Mouse (Mus musculus) kidney, adult 18-20 months (tissue): ENCODE measurements around the gene Adamtsl1.

Source experiments
- DNase-seq: peaks from one replicate; pipeline ENCODE4 v3.0.0; 2021

Adamtsl1 gene

DNA sequence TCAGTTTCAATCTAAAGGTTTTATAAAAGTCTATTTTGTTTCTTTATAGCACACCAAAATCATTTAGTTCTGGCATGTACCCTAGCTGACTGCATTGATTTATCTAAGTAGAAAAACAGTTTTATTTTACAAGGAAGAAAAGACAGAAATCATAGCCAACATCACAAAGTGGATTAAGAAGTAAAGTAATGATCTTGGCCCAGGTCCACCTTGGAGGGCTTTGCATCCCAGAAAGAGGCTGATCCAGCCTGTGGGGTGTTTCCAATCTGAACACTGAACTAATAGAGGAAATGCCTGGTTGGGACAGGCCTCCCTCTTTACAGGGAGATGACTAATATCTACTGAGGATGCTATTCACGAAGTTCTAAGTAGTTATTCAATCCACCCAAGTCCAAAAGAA is 163.6 kb downstream of the Adamtsl1 start:
- no peak for DNase-seq

DNA sequence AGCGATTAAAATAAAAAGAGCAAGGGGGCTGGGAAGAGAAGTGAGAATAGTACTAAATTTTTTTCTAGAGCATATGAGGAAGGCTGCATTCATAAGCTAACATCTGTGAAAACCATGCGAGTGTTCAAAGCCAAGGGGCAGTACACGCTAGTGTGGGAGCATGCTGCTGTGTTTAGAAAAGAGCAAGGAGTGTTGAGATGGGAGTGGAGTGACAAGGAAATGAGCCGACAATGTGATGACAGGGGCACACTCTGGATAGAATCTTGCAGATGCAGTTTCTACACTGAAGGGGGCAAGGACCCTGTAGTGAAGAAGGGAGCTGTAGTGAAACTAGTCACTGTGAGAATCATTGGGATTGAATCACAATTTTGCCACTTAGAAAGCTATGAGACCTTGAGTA is 172.2 kb downstream of the Adamtsl1 start:
- no peak for DNase-seq

DNA sequence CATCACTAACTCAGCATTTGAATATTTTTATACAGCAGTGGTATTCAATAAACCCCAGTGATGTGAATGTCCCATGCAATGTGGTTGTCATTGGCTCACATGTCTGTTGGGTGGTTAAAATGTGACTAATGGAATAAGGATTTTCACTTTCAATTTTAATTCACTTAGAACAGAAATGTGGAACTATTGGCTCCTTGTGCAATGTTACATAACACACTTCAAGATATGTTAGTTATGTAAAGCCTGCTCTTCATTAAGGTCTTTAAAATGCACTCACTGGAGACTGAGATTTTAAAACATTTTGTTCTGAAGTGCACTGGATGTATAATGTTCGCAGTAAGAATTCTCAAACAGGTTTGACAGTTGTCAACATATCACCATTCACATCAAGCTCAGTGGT is 181.3 kb downstream of the Adamtsl1 start:
- no peak for DNase-seq

DNA sequence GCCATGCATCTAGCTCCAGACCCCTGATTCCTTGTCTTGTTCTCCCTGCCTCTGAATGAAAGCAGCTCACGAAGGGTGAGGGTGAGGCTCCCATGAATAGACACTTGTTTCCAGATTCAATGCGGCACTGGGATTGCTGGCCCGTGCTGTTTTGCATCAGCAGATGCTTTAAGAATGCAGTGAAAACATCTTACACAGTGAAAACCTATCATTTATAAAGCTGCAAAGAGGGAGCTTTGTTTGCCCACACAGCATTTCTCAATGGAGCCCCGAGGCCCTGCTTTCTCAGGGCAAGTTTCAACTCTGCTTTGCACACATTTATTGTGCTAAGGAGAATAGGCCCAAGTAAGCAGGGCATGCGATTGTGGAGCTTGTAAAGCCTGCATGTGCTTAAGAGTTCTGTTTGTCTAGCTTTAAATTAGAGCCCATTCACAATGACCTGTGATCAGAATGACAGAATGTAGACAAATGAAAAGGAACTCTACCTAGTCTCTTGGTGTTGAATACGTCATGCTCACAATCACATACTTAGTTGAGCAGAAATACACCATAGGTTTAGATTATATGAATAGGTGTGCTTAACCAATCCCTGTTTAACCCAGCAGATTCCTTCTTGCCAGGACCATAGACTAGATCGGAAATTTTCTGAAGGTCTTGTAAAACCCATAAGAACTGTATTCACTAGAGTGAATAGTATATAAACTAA is 193.5 kb downstream of the Adamtsl1 start:
- DNase-seq = no peak

DNA sequence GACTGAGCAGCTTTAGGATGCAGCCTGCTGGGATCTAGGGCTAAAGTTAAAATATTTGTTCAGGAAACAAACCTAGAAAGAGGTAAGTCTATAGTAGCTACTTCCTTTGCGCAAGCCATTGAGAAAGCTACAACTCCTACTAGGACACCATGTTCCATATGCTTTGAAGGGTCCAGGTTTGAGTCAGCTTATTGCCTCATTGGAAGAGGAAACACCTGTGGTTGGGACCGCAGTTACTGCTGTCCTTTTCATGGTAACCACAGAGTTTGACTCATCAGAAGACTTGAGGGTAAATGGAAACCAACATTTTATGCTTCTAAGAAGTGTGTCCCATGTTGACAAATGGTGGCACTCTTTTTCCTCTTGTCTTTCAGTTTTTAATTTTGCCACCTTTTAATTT is 195.7 kb downstream of the Adamtsl1 start:
- no peak for DNase-seq

DNA sequence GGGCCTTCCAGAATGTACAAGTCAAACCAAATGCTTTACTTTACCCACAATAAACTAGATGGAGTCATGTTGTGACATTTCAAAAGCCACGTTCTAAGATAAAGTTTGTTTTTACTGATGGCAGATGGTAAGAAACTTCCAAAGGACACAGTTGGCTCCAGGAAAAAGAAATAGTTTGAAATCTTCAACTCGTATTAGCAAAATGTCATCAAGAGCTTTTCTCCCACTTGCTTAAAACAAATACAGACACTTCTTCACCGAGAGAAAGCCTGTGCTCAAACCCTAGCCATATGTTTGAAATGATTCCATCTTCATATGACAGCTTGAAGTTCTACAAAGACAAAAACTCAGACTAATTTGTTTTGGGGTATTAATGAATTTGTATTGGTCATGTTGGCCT is 211.0 kb downstream of the Adamtsl1 start:
- DNase-seq = no peak

DNA sequence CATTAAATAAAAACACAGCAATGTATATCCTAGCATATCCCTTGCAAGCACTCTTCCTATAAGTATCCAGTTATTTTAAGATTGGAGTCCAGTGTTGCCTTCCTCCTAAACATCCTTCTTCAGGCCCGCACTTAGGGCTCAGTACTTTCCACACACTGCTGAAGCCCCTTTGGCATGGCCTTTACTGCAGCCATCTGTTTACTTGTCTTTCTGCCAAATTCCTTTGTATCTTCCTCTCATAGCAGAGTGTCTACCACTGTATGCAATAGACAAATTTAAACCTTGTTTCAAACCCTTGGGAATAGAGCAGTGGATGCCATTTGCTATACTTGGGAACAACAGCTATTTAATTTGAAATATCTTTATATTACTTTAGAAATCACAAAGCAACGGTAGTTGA is 213.8 kb downstream of the Adamtsl1 start:
- DNase-seq = no peak

DNA sequence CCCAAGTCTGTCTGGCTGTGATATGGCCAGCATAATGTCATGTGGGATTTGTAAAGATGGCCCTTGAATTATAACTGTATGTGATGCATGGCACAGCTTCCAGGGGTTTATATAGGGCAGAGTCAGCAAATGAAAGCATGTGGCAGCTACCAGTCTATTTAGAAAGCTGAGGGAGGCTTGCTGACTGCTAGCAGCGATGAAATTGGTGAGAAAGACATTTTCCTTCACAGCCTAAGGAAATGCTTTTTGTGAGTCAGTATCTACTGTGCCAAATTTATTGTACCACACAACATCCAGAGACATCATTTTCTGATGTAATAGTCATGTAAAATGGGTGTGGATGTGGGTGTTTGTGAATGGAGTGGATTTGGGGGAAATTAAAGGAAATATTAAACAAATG is 214.4 kb downstream of the Adamtsl1 start:
- no peak for DNase-seq

DNA sequence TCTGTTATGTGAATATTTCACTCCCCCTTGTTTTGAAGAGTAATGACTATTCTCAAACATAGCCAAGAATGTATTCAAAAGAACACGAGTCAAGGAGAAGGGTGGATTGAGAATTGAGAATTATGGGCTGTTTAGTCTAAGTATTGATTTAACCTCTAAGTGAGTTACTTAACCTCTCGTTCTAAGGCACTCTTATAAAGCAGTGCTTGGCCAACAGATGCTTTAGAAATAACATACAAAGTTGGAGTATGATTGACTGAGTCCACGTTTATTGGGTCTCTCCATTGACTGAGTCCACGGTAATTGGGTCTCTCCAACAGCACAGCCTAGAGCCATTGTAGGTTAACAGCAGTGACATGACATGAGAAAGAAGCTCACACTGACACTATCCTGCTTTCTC is 226.5 kb downstream of the Adamtsl1 start:
- no peak for DNase-seq

DNA sequence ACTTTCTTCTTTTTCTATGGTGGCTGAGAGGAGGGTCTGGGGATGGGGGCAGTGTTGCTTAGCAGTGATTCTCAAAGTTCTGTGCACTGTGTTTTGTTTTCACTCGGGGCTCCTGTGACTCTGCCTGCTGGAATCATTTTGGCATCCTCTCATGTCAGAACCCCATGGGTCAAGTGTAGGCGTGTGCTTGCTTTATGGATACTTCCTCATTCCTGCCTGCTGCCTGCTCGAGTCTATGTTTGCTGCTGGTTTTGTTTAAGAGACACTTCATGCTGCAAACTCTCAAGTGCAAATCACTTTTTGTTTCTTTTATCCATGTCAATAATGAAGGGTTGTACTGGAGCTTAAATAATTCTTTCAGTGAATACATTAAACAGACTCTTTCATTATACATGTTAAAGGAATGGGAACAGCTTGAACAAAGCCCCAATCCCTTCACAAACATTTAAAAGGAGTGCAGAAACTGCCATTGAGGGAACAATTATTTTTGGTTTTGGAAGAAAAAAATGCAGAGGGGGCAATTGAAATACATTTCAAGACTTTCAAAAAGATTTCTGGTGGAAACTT is 227.9 kb downstream of the Adamtsl1 start:
- DNase-seq = no peak

DNA sequence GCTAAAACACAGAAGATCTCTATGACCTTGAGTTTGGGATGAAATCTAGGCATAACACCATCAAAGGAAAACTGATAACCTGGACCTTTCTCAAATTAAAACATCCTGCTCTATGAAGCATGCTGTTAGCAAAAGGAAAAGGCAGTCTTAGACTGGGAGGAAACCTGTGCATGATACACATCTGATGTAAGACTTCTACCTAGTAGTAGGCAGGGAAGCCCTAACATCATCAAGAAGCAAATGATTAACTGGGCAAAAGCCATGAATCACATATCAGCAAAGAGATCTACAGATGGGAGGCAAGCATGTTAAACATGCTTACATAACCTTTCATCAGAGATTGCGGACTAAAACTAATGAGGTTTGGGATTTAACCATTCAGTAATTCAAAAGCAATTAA is 229.5 kb downstream of the Adamtsl1 start:
- no peak for DNase-seq

DNA sequence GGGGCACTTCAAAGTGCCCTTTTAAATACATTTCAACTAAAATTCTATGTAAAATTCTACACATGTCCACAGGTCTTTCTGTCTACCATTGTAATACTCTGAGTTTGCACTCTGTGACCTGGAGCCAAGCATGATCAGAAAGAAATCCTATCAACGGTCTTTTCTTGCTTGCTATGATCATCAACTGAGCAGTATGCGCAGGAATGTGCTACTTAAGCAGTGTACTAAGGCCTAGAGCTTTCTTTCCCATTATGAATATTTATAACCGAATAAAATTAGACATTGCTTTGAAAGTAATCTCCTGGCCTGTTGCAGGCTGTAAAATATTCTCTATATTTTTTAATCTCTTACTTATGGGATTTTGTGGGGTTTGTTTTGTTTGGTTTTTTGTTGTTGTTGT is 248.7 kb downstream of the Adamtsl1 start:
- no peak for DNase-seq

DNA sequence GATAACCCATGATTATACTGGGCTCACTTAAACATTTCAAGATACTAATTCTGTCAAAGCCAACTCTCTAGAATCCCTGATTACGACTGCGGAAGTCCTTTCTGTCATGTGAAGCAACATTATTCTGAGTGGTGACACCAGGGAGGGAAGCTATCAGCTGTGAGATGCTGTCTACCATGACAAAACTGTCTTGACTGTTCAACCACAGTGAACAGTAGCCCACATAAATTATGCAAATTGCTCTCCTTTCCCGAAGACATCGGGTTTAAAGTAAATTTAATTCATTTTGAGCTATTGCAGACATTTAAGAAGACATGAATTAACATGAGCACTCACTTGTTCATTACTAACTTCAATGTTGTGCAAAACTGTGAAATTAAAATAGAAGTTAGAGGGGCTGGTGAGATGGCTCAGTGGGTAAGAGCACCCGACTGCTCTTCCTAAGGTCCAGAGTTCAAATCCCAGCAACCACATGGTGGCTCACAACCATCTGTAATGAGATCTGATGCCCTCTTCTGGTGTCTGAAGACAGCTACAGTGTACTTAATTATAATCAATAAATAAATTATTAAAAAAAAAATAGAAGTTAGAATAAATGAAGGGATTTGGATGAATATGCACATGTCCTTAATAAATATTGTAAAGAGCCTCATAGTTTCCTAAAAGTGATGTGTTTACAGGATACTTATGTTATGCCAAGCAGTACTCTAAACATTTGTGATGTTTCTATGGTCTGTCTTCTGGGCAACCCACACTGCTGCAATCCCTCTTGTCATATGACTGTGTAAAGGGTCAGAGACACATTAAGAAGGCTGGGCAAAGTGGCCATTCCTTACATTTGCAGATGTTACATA is 249.4 kb downstream of the Adamtsl1 start:
- no peak for DNase-seq

DNA sequence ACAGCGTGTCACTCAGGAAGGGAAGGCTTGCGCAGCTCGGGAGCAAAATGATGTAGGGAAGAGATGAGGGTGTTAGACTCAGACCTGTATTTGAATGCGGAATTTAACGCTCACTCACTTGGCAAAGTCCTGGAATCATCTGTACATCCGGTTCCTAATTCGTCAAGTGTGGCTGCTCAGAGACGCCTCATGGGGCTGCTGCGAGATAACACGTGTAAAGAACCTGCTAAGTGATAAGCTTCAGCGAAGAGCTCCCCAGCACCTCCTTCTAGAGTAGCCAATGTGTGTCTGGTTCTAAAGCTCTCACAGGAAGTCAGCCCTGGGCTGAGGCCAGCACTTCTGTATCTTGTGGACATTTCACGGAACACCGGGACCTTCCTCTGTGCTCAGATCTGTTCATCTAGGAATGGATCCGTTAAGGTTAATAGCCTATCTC is 250.1 kb downstream of the Adamtsl1 start:
- DNase-seq = no peak

DNA sequence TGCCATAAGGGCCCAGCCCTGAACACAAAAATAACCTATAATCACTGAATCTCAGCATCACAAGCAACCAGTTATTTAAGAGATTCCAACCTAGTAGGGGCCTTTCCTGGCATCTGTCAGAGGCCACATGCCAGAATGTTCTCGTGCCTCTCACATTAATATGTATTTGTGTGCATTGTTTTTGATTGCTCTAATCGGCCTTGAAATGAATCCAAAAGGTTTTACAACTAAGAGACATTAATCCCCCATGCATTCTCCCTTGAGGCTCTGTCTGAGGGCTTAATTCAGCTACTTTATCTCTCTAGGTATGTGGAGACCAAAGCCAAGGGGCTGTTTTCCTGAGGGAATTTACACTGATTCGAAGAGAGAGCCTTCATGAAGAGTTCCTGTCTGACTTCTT is 250.5 kb downstream of the Adamtsl1 start:
- DNase-seq = no peak

DNA sequence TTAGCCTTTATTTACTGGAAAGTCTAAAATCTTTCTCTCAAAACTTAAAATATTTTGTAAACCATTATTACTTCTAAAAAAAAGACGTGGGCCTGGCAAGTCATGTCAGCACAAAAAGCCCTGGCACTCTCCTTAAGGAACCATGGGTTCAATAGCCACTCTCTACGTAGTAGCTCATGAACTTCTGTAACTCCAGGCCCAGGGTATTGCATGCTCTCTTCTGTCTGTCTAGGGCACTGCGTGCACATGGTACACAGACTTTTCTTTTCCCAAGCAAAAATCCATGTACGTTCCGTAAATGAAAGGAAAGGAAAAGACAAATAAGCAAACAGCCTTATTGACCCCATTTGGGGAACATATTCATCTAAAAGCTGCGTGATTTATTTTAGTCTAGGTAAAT is 253.7 kb downstream of the Adamtsl1 start:
- DNase-seq = no peak

DNA sequence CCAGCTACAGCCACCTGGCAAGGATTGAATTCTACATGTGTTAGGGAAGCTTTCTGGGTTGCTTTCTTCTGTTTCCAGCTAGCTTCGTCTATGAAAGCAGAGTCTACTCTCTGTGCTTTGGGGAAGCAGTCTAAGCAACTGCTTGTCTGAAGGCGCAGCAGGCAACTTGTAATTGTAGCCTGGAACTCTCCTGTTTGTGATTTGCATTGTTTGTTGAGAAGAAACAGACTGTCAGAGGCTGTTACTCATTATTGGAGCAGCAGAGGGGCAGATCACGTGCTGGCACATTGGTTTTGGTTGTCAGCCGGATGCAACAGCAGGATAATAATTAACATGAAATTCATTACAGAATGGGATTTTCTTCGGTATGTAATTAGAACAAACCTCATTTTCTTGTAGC is 254.1 kb downstream of the Adamtsl1 start:
- DNase-seq = peak; percentile 47

DNA sequence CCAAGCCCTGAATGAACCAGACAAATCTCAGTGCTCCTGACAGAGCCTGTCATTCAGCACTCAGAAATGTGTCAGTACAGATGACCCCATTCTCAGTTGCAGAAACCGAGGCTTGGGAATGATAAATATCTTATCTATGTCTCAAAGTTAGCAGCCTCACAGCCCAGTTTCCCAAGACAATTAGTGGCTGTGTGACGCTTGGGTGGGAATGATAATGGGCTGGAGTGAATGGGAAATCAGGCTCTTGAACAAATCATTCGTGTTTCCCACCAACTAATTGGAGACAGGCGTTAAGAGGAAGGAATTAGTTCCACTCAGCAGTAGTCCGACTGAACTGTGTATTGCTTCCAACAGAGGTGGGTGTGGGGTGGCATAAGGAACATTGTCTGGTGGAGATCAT is 268.5 kb downstream of the Adamtsl1 start:
- DNase-seq = no peak

DNA sequence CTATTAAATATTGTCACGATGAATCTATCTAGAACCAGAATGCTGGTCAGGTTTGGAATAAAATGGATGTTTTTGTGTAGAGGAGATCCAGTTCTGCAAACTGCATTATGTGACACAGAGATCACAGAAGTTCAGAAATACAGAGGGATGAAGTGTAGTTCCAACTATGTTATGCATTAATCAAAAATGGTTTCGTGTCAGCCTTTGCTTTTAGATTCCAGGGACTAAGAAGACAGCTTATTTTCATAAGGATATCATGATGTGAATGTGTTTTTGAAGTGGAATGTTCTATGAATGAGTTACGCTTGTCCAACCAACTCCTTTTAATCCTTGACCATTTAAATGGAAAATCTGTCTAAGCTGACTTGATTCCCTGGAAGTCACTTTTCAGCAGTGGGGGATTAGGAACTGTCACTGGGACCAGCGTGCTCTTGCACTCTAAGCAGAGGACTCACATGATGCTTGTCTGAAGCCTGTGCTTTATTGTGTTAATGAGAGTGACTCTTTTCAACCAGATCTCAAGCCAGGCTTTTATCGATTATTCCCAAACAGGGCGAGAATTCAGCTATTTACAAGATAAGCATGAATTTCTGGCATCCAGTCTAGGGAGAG is 269.9 kb downstream of the Adamtsl1 start:
- no peak for DNase-seq

DNA sequence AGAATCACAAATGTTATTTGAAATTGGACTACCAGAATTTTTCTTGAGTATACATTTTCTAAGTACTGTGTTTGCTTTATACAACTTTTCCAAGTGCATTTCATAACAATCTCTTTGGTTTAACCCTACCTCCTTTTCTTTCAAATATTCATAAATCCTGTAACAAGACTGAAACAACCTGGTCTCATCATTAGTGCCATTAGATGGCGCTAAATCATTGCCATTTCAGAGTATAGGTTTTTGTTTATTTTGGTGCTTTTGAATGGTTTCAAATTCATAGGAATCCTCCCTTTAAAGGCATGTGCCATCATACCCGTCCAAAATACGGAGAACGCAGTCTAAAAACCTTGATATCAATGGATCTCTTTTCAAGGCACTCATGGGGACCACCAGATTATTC is 270.5 kb downstream of the Adamtsl1 start:
- no peak for DNase-seq

DNA sequence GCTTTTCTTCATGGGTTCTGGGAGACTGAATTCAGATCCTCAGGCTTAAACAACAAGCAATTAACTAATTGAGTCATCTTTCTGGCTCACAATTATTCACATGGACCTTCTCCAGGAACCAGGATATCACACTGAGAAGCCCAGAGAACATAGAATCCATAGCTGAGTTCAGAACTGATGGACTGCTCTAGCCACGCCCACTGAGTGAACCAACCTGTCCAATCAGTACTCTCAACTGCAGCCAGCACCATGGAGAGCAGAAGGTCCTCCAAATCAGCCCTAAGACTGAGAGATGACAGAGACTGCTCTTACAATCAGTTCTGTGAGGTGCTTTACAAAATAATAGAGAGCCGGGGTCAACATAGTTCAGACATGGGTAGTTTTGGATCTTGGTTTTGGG is 276.3 kb downstream of the Adamtsl1 start:
- no peak for DNase-seq

DNA sequence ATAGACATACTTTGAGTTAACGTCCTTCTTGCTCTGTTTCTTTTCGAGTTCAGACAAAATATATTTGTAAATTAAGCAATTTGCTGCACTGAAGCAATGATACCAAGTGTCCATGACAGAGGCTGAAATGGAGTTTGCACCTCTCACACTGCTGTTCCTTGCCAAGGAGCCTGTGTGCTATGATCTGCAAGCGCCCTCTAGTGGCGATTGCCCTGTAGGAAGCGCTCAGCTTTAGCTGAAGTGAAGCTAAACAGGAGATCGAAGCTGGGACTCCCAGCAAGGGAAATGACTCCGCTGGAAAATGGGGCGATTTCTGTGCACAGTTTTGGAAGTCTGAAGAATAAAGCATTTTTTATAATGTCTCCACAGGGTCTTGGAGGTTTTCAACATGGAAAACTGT is 287.8 kb downstream of the Adamtsl1 start:
- peak; percentile 72 for DNase-seq

DNA sequence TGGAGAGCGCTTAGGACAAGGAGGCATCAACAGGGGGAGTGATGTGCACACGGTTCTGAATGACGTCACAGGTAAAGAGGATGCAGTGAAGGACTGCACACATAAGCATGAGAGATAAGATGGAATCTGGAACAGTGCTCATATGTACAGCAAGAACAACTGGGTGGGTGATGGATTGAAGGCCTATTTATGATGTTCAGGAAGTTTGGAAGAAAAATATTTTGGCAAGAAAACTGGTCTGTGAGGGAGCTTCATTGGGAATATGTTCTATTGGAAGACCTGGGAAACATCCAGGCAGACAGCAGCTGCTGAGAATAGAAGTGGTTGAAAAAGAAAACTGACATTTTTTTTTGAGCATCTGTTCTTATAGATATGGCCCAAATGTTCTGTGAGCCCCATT is 300.4 kb downstream of the Adamtsl1 start:
- no peak for DNase-seq

DNA sequence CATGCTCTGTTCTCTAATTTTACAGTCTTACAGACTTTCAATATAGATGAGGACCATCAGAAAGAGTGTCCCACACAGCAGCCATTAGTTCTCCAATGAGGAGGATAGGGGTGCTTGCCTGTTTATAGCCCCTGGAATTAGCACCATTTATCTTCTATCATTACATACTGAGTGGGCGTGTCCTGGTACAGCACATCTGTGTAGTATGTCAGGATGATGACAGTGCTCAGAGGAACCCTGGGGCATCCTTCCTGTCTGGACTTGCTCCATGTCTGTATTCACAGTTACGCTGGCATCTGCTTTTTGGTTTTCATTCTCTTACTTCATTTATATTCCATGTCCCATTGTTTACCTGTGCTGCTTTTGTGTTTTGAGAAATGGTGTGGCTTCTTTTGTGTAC is 304.5 kb downstream of the Adamtsl1 start:
- DNase-seq = no peak
